Mouse (Mus musculus): ENCODE data around the gene Vim. TPM values are rescaled to one million over a fixed set of nuclear protein-coding genes. Genes with fewer than 3 reads are reported as not detected.
"Not testable (repeated sequence)": the region's sequence is repeated elsewhere in the genome, so short reads cannot be mapped to it uniquely, and the experiment has no call there.

Gene Vim
- total RNA-seq, 2 experiments from 2014 or later, result 154 to 160 TPM

GRCm38 (mm10) chr2:13559729-13560128 lies 14.0 kb upstream of the Vim start:
- intact Hi-C loops (cut with DNase I), result no loop called here
- DNase-seq, result no peak

- DNase-seq, result no peak
- intact Hi-C loops (cut with DNase I), result no loop called here
Observed at GRCm38 (mm10) chr2:13560396-13560795, 13.3 kb upstream of the Vim start.

- intact Hi-C loops (cut with DNase I), result no loop called here
Observed at GRCm38 (mm10) chr2:13570122-13570521, 3.6 kb upstream of the Vim start.

GRCm38 (mm10) chr2:13572101-13572553 lies 1.6 kb upstream of the Vim start:
- DNase-seq, result no peak
- intact Hi-C loops (cut with DNase I), result no loop called here

More at GRCm38 (mm10) chr2:13570122-13570521, 3.6 kb upstream of the Vim start:
- DNase-seq, result no peak

- no peak for DNase-seq
- intact Hi-C loops (cut with DNase I), result no loop called here
Observed at GRCm38 (mm10) chr2:13572647-13573407, 900 bp upstream of the Vim start.

GRCm38 (mm10) chr2:13574066-13574800 lies 506 bp downstream of the Vim start:
- peak; percentile 90 for DNase-seq
- intact Hi-C loops (cut with DNase I), result no loop called here

GRCm38 (mm10) chr2:13574801-13575150 lies 1.0 kb downstream of the Vim start:
- intact Hi-C loops (cut with DNase I), result loop anchor here (5.0 kb wide), 1 partner anchor 282 kb away; no protein-coding TSS in a partner anchor
- DNase-seq, result peak; percentile 21

- intact Hi-C loops (cut with DNase I), result loop anchor here (5.0 kb wide), 1 partner anchor 283 kb away; no protein-coding TSS in a partner anchor
- DNase-seq, result peak; percentile 81
Observed at GRCm38 (mm10) chr2:13575287-13575801, 1.6 kb downstream of the Vim start.

GRCm38 (mm10) chr2:13575926-13576325 lies 2.2 kb downstream of the Vim start:
- no peak for DNase-seq
- intact Hi-C loops (cut with DNase I), result loop anchor here (5.0 kb wide), 1 partner anchor 284 kb away; no protein-coding TSS in a partner anchor

GRCm38 (mm10) chr2:13577399-13577798 lies 3.7 kb downstream of the Vim start:
- intact Hi-C loops (cut with DNase I), result loop anchor here (5.0 kb wide), 1 partner anchor 285 kb away; no protein-coding TSS in a partner anchor
- DNase-seq, result no peak

GRCm38 (mm10) chr2:13578473-13579152 lies 4.9 kb downstream of the Vim start:
- intact Hi-C loops (cut with DNase I), result loop anchor here (5.0 kb wide), 1 partner anchor 286 kb away; no protein-coding TSS in a partner anchor
- DNase-seq, result peak; percentile 27

- intact Hi-C loops (cut with DNase I), result loop anchor here (5.0 kb wide), 1 partner anchor 287 kb away; no protein-coding TSS in a partner anchor
- no peak for DNase-seq
Observed at GRCm38 (mm10) chr2:13579315-13579714, 5.6 kb downstream of the Vim start.

- DNase-seq, result peak; percentile 29
- intact Hi-C loops (cut with DNase I), result loop anchor here (5.0 kb wide), 1 partner anchor 288 kb away; no protein-coding TSS in a partner anchor
Observed at GRCm38 (mm10) chr2:13579991-13580390, 6.3 kb downstream of the Vim start.

GRCm38 (mm10) chr2:13582184-13582583 lies 8.5 kb downstream of the Vim start:
- intact Hi-C loops (cut with DNase I), result no loop called here
- no peak for DNase-seq

- DNase-seq; intact Hi-C loops (cut with DNase I): not testable (repeated sequence)
Observed at GRCm38 (mm10) chr2:13583746-13584145, 10.0 kb downstream of the Vim start.

- DNase-seq, result no peak
- intact Hi-C loops (cut with DNase I), result no loop called here
Observed at GRCm38 (mm10) chr2:13593328-13593727, 19.6 kb downstream of the Vim start.

GRCm38 (mm10) chr2:13596965-13597656 lies 23.4 kb downstream of the Vim start:
- DNase-seq, result no peak
- intact Hi-C loops (cut with DNase I), result no loop called here

GRCm38 (mm10) chr2:13598166-13598565 lies 24.4 kb downstream of the Vim start:
- no peak for DNase-seq
- intact Hi-C loops (cut with DNase I), result no loop called here

GRCm38 (mm10) chr2:13603093-13603492 lies 29.4 kb downstream of the Vim start:
- intact Hi-C loops (cut with DNase I), result no loop called here

GRCm38 (mm10) chr2:13603636-13604035 lies 29.9 kb downstream of the Vim start:
- intact Hi-C loops (cut with DNase I); DNase-seq: not testable (repeated sequence)

More at GRCm38 (mm10) chr2:13603093-13603492, 29.4 kb downstream of the Vim start:
- DNase-seq, result no peak
